Mouse (Mus musculus) cerebellum, postnatal 25 days (tissue): ENCODE measurements at regions not wholly inside any gene's neighbourhood (a gene's known extent, or its start where the extent isn't known, plus 50 kb on each side); places are given as distances from the start of the nearest gene placed in this dataset.
A peak's percentile ranks its signal among the peaks of the same experiment; 100 is the strongest.

Experiments
- DNase-seq, 2 experiments: peaks; one replicate each; pipeline ENCODE4 v3.0.0; 2021; ENCODE audit warnings: mixed read lengths in 2 of 2

DNA sequence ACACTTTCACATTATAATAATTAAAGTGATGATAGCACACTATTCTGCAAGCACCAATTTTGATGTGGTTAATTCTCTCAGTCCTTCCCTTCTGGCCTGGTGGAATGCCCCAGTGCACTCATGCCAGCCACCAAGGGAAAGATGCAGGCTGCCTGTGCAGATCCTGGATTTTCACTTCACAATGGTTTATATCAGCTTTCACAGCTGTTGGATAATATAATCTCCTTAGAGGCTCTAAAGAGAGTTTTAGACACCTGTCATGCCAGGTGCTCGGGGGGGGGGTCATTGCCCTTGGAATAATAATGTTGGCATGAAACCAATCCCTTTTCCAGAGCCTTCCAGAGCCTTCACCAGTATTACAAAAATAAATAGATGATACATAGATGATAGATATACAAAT, 377.1 kb downstream of the Zbbx start:
- peak in 1 of 2 experiments; percentile 9 for DNase-seq

DNA sequence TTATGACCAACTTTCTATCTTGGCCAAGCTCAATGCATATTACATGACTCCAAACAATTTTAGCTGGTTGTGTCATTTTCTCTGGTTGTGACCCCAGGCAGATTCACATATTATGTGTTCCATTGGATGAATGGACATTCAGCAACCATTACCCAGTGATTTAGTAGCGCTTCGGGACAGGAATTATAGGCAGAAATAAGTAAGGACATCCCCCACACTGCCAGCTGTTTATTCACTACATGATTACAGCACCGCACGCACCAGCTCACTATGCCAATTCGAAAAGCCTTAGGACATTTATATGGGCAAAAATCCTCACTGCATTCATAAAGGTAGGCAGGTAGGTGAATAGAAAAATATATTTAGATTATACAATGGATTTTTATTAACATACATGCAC, 386.5 kb downstream of the Zbbx start:
- no peak for DNase-seq

GRCm38 (mm10) chr3:74742123-74742522, 422.7 kb downstream of the Zbbx start:
- no peak for DNase-seq

DNA sequence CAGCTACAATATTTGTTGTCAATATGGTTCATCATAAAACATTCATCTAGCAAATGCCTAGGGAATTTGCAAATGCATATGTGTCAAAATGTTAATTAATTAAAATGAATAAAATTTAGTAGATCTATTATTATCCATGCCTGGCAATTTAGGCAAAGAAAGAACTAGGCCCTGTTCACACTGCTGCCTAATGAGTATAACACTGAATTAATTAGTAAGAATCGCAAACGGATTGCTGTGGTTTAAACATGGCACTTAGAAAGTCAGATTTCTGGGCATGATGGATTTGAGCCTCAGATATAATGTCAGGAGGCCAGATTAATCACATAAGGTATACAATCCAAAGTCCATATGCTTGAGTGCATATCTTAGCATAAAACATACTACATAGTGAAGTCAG, 425.1 kb downstream of the Zbbx start:
- no peak for DNase-seq
